ENCODE assay signal across 8 mouse cellular contexts in genomic region chr9:46272677-46273454, GRCm38 (mm10). TPM values are rescaled to one million over a fixed set of nuclear protein-coding genes. Genes with fewer than 3 reads are reported as not detected.
A peak's percentile ranks its signal among the peaks of the same experiment; 100 is the strongest.
DNase-seq lines count a peak whose midpoint lies in the region; ATAC-seq and TF ChIP-seq lines count a peak whose summit lies in the region.

Gene Zpr1 (plus strand): TSS chr9:46273064.

- H3K4me3 ChIP-seq in bone marrow, adult 2 months (replicated peaks; ENCODE audit: control insufficient read depth, low read depth, low read length) = peak within 1 kb of the TSS; percentile 89
- peak within 1 kb of the TSS; percentile 89 for H3K4me3 ChIP-seq in embryonic facial prominence, embryonic 15.5 days (replicated peaks)
- peak within 1 kb of the TSS; percentile 82 for H3K4me3 ChIP-seq in limb, embryonic 14.5 days (replicated peaks; ENCODE audit: low read length)
- peak within 1 kb of the TSS; percentile 76 for H3K4me3 ChIP-seq in midbrain, postnatal 0 days (ENCODE audit: low read depth, low read length)

- WGBS in bone marrow, adult 2 months = 3% methylated on average over 45 of the region's 45 CpGs
- 5% methylated on average over 45 of the region's 45 CpGs for WGBS in embryonic facial prominence, embryonic 15.5 days
- WGBS in limb, embryonic 14.5 days = 8% methylated on average over 40 of the region's 45 CpGs
- WGBS in midbrain, postnatal 0 days = 6% methylated on average over 45 of the region's 45 CpGs

- H3K36me3 ChIP-seq in embryonic facial prominence, embryonic 15.5 days = peaks cover 36% of the 10 kb centered on the region
- peaks cover 34% of the 10 kb centered on the region for H3K36me3 ChIP-seq in limb, embryonic 14.5 days (ENCODE audit: control insufficient read depth, insufficient read depth, low read length)
- peaks cover 27% of the 10 kb centered on the region for H3K36me3 ChIP-seq in midbrain, postnatal 0 days (ENCODE audit: insufficient read depth, low read length)

- no peaks in the 10 kb centered on the region for H3K9me3 ChIP-seq in embryonic facial prominence, embryonic 15.5 days (replicated peaks)
- no peaks in the 10 kb centered on the region for H3K9me3 ChIP-seq in limb, embryonic 14.5 days (ENCODE audit: control insufficient read depth, low read length)
- H3K9me3 ChIP-seq in midbrain, postnatal 0 days (ENCODE audit: low read length) = no peaks in the 10 kb centered on the region

- peak within 1 kb of the TSS; percentile 65 for H3K9ac ChIP-seq in embryonic facial prominence, embryonic 15.5 days
- H3K9ac ChIP-seq in limb, embryonic 14.5 days (ENCODE audit: low read depth, low read length, severe bottlenecking) = peak within 1 kb of the TSS; percentile 73
- peak within 1 kb of the TSS; percentile 62 for H3K9ac ChIP-seq in midbrain, postnatal 0 days (replicated peaks; ENCODE audit: low read length, poor library complexity, severe bottlenecking)

- H3K4me1 ChIP-seq in bone marrow, adult 2 months (ENCODE audit: control insufficient read depth, insufficient read depth, low read length) = peaks cover 2% of the 10 kb centered on the region; the same call in 1 of the 2 replicates
- H3K4me1 ChIP-seq in embryonic facial prominence, embryonic 15.5 days = peaks cover 14% of the 10 kb centered on the region
- peaks cover 5% of the 10 kb centered on the region; the same call in 1 of the 2 replicates for H3K4me1 ChIP-seq in limb, embryonic 14.5 days (ENCODE audit: control insufficient read depth, insufficient read depth, low read length)
- H3K4me1 ChIP-seq in midbrain, postnatal 0 days (ENCODE audit: insufficient read depth, low read length) = no peaks in the 10 kb centered on the region

- peaks cover 16% of the 10 kb centered on the region for H3K27me3 ChIP-seq in embryonic facial prominence, embryonic 15.5 days
- no peaks in the 10 kb centered on the region for H3K27me3 ChIP-seq in limb, embryonic 14.5 days (ENCODE audit: control insufficient read depth, insufficient read depth, low read length)
- peaks cover 18% of the 10 kb centered on the region; the same call in 1 of the 2 replicates for H3K27me3 ChIP-seq in midbrain, postnatal 0 days (ENCODE audit: insufficient read depth, low read length)

- DNase-seq in 416B (ENCODE audit: low read depth) = peak; percentile 99
- peak; percentile 92 for DNase-seq in heart, adult 8-10 months (ENCODE audit: low spot score)
- peak; percentile 93 for DNase-seq in kidney, adult 9 months
- peak; percentile 90 for DNase-seq in limb, embryonic 14.5 days (ENCODE audit: low spot score)
- peak; percentile 95 for DNase-seq in midbrain, postnatal 0 days (ENCODE audit: low spot score)
- peak; percentile 68 to 81 for DNase-seq in spleen, postnatal 14 days (ENCODE audit: low spot score in 2 of 2)

- peak within 1 kb of the TSS; percentile 55 for H3K27ac ChIP-seq in bone marrow, adult 2 months (ENCODE audit: control insufficient read depth, insufficient read depth, low read depth, low read length, poor library complexity)
- peak within 1 kb of the TSS; percentile 78 for H3K27ac ChIP-seq in embryonic facial prominence, embryonic 15.5 days (replicated peaks)
- H3K27ac ChIP-seq in limb, embryonic 14.5 days (replicated peaks; ENCODE audit: low read depth, low read length) = peak within 1 kb of the TSS; percentile 58; the same call in 1 of the 2 replicates
- peak within 1 kb of the TSS; percentile 68; the same call in 1 of the 2 replicates for H3K27ac ChIP-seq in midbrain, postnatal 0 days (ENCODE audit: low read depth, low read length)

- ATAC-seq in embryonic facial prominence, embryonic 15.5 days (ENCODE audit: insufficient number of reproducible peaks, low FRiP score, low TSS enrichment, low read depth) = peak; percentile 91
- peak; percentile 94 for ATAC-seq in limb, embryonic 14.5 days (ENCODE audit: low FRiP score, low read depth)
- ATAC-seq in midbrain, postnatal 0 days (ENCODE audit: low FRiP score) = peak; percentile 91

- no peak for TF ChIP-seq CTCF in bone marrow, adult 2 months (IDR thresholded peaks at IDR 0.05; ENCODE audit: control insufficient read depth, insufficient read depth, low read length)
- TF ChIP-seq CTCF in midbrain, postnatal 0 days (IDR thresholded peaks at IDR 0.05) = peak; percentile 65

- peak; percentile 66; the same call in 1 of the 2 replicates for TF ChIP-seq POLR2A in bone marrow, adult 2 months (IDR thresholded peaks at IDR 0.05; ENCODE audit: borderline replicate concordance, control insufficient read depth, low read depth, low read length)
- TF ChIP-seq POLR2A in limb, embryonic 14.5 days (IDR thresholded peaks at IDR 0.05; ENCODE audit: borderline replicate concordance, extremely low read depth, insufficient read depth, insufficient read length) = no peak

- H3K4me2 ChIP-seq in embryonic facial prominence, embryonic 15.5 days (replicated peaks) = peak within 1 kb of the TSS; percentile 80
- peak within 1 kb of the TSS; percentile 75 for H3K4me2 ChIP-seq in limb, embryonic 14.5 days (replicated peaks; ENCODE audit: low read depth, low read length, severe bottlenecking)
- H3K4me2 ChIP-seq in midbrain, postnatal 0 days (ENCODE audit: low read depth, low read length, poor library complexity, severe bottlenecking) = peak within 1 kb of the TSS; percentile 95

RNA-seq across cellular contexts. Expression of gene Zpr1, which starts in this region (rescaled TPM):
- 22.3 and 64.6 TPM in 2 replicates for polyA plus RNA-seq in bone marrow, adult 2 months (2011; ENCODE audit: insufficient read depth, insufficient read length, low replicate concordance, missing spikeins)
- polyA plus RNA-seq in embryonic facial prominence, embryonic 15.5 days (2015; fragmentation: Nextera tagmentation; extraction: Ambion mirVana) = 55.8 and 57.4 TPM in 2 replicates
- total RNA-seq in heart, adult 8-10 months (2022) = 10 to 100 TPM; 18.3 to 25.1 (median 20.9) TPM
- 28.2 and 38.7 TPM in 2 replicates for polyA plus RNA-seq in limb, embryonic 14.5 days (2012; rRNA removed)
- polyA plus RNA-seq in limb, embryonic 14.5 days (2014; fragmentation: Nextera tagmentation; extraction: Ambion mirVana) = 54.2 and 59.9 TPM in 2 replicates
- 33.7 and 46.1 TPM in 2 replicates for total RNA-seq in midbrain, postnatal 0 days (2014; rRNA removed)
- 46.3 and 46.8 TPM in 2 replicates for polyA plus RNA-seq in midbrain, postnatal 0 days (2015; fragmentation: Nextera tagmentation; extraction: Ambion mirVana)

Comparison
In these comparisons a context has a peak if more than half of its experiments do, and no peak if none do; other contexts are left out.
1. Peak in every context shown above with its lines: DNase-seq, ATAC-seq, H3K4me3 ChIP-seq and H3K27ac ChIP-seq.